Mouse (Mus musculus) cerebellum, adult 2 months (tissue): ENCODE measurements at regions not wholly inside any gene's neighbourhood (a gene's known extent, or its start where the extent isn't known, plus 50 kb on each side); places are given as distances from the start of the nearest gene placed in this dataset.

Experiments
- CTCF ChIP-seq: fragments of 200-500 bp; IDR thresholded peaks from 2 replicates; pipeline ENCODE4 v1.5.1; 2011; ENCODE audit warnings: low read depth, mild to moderate bottlenecking, control low read depth, low read length, moderate library complexity, borderline replicate concordance; ENCODE audit not compliant: insufficient read depth
- POLR2A ChIP-seq: fragments of 200-500 bp; IDR thresholded peaks from 2 replicates; pipeline ENCODE4 v1.6.1; 2011; ENCODE audit warnings: low read length, control low read depth, borderline replicate concordance; ENCODE audit not compliant: insufficient read depth

DNA sequence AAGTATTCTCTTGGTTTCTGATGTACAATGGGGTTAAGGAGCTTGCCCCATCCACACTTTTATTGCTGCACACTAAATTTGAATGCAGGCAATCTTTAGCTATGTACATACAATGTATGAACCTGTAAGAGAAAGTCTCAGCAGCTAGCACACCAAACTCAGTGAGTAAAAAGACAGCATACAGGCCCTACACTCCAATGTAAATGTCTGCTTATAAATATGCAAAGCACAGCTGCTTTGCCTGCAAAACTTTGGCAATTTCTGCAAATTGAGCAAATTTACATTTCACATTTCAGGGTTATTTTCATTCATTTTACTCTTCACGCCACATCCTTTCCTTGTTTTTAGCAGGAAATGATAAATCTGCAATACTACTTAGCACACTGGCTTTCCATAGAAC lies 203.8 kb upstream of the Ptprz1 start:
- TF ChIP-seq CTCF (no peak), POLR2A (no peak)
